Mouse (Mus musculus) E14TG2a.4 (cell line): ENCODE measurements around the gene Olfr649.

ENCODE experiments used
- CTCF ChIP-seq: conservative IDR thresholded peaks from 2 replicates; pipeline ENCODE4 v1.5.1; 2014; ENCODE audit warnings: low read length
- NANOG ChIP-seq: IDR thresholded peaks from 2 replicates; pipeline ENCODE4 v1.6.1; 2014; ENCODE audit warnings: borderline replicate concordance, low read length, mixed read lengths
- POU5F1 ChIP-seq: IDR thresholded peaks from 2 replicates; pipeline ENCODE4 v1.6.1; 2014; ENCODE audit warnings: low read length, borderline replicate concordance

DNA sequence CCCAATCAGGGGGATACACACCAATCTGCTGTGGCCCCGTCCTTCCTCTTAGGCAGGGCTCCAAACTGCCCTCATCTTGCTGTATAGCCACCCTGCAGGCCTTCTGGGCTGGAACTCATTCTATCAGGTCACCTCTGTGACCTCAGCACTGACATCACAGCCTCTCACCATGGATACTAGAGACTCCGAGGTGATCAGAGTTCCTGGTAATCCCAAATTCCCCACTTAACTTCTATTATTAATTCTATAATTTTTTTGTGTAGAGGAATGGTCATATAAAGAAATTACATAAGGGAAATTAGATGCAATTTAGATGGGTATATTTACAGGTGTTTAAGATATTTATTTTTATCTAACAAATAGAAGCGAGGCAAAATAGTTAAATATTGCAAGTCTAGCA lies 52.6 kb downstream of the Olfr649 start, which contains the start of gene Ubqln3:
- TF ChIP-seq CTCF: no peak
- TF ChIP-seq POU5F1: no peak
- TF ChIP-seq NANOG: no peak
